Mouse (Mus musculus) liver, adult 2 months (tissue): ENCODE data around the gene Asprv1.

Source experiments
- CTCF ChIP-seq: fragments of 200-500 bp; IDR thresholded peaks from 2 replicates; pipeline ENCODE4 v1.5.1; 2011; ENCODE audit warnings: low read depth, low read length, control low read depth
- POLR2A ChIP-seq: fragments of 200-500 bp; IDR thresholded peaks from 2 replicates; pipeline ENCODE4 v1.6.1; 2011; ENCODE audit warnings: low read length, control low read depth; ENCODE audit not compliant: insufficient read depth; ENCODE audit errors: extremely low read depth

- TF ChIP-seq CTCF = no peak
- TF ChIP-seq POLR2A = no peak
These were observed 3.6 kb upstream of the Asprv1 start for GRCm38 (mm10) chr6:86624074-86625030.
